Mouse (Mus musculus) C2C12 (cell line): ENCODE data around the gene Srp9. TPM values are rescaled to one million over a fixed set of nuclear protein-coding genes. Genes with fewer than 3 reads are reported as not detected.

ENCODE experiments used
- H3K27me3 ChIP-seq: one replicate; pipeline ENCODE4 v1.6.1; 2011; ENCODE audit not compliant: control insufficient read depth, insufficient read depth, insufficient read length
- H3K36me3 ChIP-seq: one replicate; pipeline ENCODE4 v1.6.1; 2011; ENCODE audit not compliant: control insufficient read depth, insufficient read depth
- H3K4me3 ChIP-seq: one replicate; pipeline ENCODE4 v1.5.1; 2011; ENCODE audit warnings: mild to moderate bottlenecking, control low read depth; ENCODE audit not compliant: poor library complexity, insufficient read depth, severe bottlenecking
- H3K79me2 ChIP-seq: one replicate; pipeline ENCODE4 v1.6.1; 2011; ENCODE audit not compliant: control insufficient read depth, insufficient read depth
- H3K79me3 ChIP-seq: one replicate; pipeline ENCODE4 v1.6.1; 2011; ENCODE audit warnings: low read depth, control low read depth
- H3ac ChIP-seq: one replicate; pipeline ENCODE3; 2011; ENCODE audit warnings: low read depth; ENCODE audit not compliant: control insufficient read depth, insufficient read length
- CEBPB ChIP-seq: IDR thresholded peaks from one replicate; pipeline ENCODE4 v1.6.1; 2011; ENCODE audit warnings: low read depth, mild to moderate bottlenecking, control low read depth, moderate library complexity
- CTCF ChIP-seq: IDR thresholded peaks from one replicate; pipeline ENCODE4 v1.5.1; 2011; ENCODE audit not compliant: control insufficient read depth, insufficient read depth, insufficient read length
- FOSL1 ChIP-seq: IDR thresholded peaks from one replicate; pipeline ENCODE4 v1.8.0; 2011; ENCODE audit warnings: mild to moderate bottlenecking, low read length; ENCODE audit not compliant: poor library complexity, insufficient read depth, severe bottlenecking
- MAX ChIP-seq: IDR thresholded peaks from one replicate; pipeline ENCODE4 v1.6.1; 2011; ENCODE audit warnings: mild to moderate bottlenecking, control low read depth
- MYOD1 ChIP-seq: IDR thresholded peaks from one replicate; pipeline ENCODE4 v1.6.1; 2011; ENCODE audit warnings: low read depth; ENCODE audit not compliant: control insufficient read depth, insufficient read length
- MYOG ChIP-seq: IDR thresholded peaks from one replicate; pipeline ENCODE4 v1.6.1; 2011; ENCODE audit not compliant: control insufficient read depth, insufficient read length; ENCODE audit errors: extremely low read depth
- USF1 ChIP-seq: IDR thresholded peaks from one replicate; pipeline ENCODE4 v1.6.1; 2011; ENCODE audit warnings: low read depth, mild to moderate bottlenecking, control low read depth, moderate library complexity
- long read RNA-seq, 2 experiments: library from polyadenylated mRNA; unstranded; transcript quantifications; one replicate each; pipeline ENCODE4 v2.0.0; 2019 to 2020
- polyA plus RNA-seq: library from polyadenylated mRNA; unstranded; fragments of >200 nt; fragmentation: generic; extraction: Trizol; gene quantifications from one replicate; pipeline ENCODE4 v1.2.1, GENCODE M21; 2012; ENCODE audit warnings: missing spikeins

The Srp9 gene
- 77.3 TPM for polyA plus RNA-seq
- long read RNA-seq, experiment 1, transcript Srp9-201 (3 exons, 1,367 nt) = major isoform, 159 of 169 reads
- long read RNA-seq, experiment 1, partial matches to known transcripts = 0 of 169 reads
- long read RNA-seq, experiment 1, other reads (novel, unspliced or antisense) = 4 of 169 reads
- long read RNA-seq, experiment 2, transcript Srp9-201 (3 exons, 1,367 nt) = major isoform, 142 of 150 reads
- long read RNA-seq, experiment 2, partial matches to known transcripts = 1 of 150 reads
- long read RNA-seq, experiment 2, other reads (novel, unspliced or antisense) = 4 of 150 reads

GRCm38 (mm10) chr1:182124506-182124905, at the start of gene Srp9:
TSS of gene Srp9 (plus strand) at chr1:182124737.
- Histone ChIP-seq H3ac (peak within 1 kb of the TSS; percentile 80), H3K36me3 (peaks cover 21% of the 10 kb centered on the region), H3K27me3 (no peaks in the 10 kb centered on the region), H3K79me3 (peaks cover 44% of the 10 kb centered on the region), H3K79me2 (peaks cover 48% of the 10 kb centered on the region), H3K4me3 (peak within 1 kb of the TSS; percentile 82)
- TF ChIP-seq FOSL1 (no peak), CTCF (peak; percentile 93), USF1 (no peak), MYOD1 (no peak), MAX (peak; percentile 22), CEBPB (no peak)

- TF ChIP-seq FOSL1 = no peak
- TF ChIP-seq MAX = no peak
- TF ChIP-seq CTCF = no peak
- no peak for TF ChIP-seq MYOD1
- TF ChIP-seq USF1 = no peak
- TF ChIP-seq MYOG = no peak
- no peak for TF ChIP-seq CEBPB
- Histone ChIP-seq H3K27me3 (no peaks in the 10 kb centered on the region), H3K36me3 (no peaks in the 10 kb centered on the region), H3K79me3 (no peaks in the 10 kb centered on the region), H3ac (no peak overlapping the region), H3K79me2 (no peaks in the 10 kb centered on the region), H3K4me3 (no peak overlapping the region)
Measured at GRCm38 (mm10) chr1:182081744-182082419, 42.7 kb upstream of the Srp9 start.

DNA sequence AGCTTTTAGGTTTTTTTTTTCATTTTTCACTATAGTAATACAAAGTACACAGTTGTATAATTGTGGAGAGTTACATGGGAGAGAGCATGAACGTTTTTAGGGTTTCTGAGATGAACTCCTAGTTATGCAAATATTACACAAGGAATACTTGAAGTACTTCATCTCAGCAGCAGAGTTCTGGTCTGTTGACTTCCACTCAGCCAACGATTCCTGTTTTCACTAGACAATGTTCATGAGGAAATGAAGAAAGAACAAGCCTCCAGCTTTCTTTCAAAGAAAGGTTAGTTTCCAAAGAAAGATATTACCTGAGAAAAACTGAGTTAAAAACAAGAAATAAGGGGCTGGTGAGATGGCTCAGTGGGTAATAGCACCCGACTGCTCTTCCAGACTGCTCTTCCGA, 41.1 kb upstream of the Srp9 start:
- Histone ChIP-seq H3K79me2 (no peaks in the 10 kb centered on the region), H3K36me3 (no peaks in the 10 kb centered on the region), H3K4me3 (no peak overlapping the region), H3K27me3 (no peaks in the 10 kb centered on the region), H3ac (no peak overlapping the region), H3K79me3 (no peaks in the 10 kb centered on the region)
- TF ChIP-seq USF1 (no peak), MYOD1 (no peak), CTCF (no peak), MYOG (no peak), CEBPB (no peak), FOSL1 (no peak), MAX (no peak)

- no peak for TF ChIP-seq CTCF
- no peak for TF ChIP-seq CEBPB
- no peak for TF ChIP-seq FOSL1
- no peak for TF ChIP-seq MYOG
- no peak for TF ChIP-seq MYOD1
- no peak for TF ChIP-seq USF1
- TF ChIP-seq MAX = no peak
- Histone ChIP-seq H3ac (no peak overlapping the region), H3K4me3 (no peak overlapping the region), H3K79me3 (no peaks in the 10 kb centered on the region), H3K27me3 (no peaks in the 10 kb centered on the region), H3K36me3 (no peaks in the 10 kb centered on the region), H3K79me2 (no peaks in the 10 kb centered on the region)
Measured at GRCm38 (mm10) chr1:182086759-182087158, 37.8 kb upstream of the Srp9 start.

DNA sequence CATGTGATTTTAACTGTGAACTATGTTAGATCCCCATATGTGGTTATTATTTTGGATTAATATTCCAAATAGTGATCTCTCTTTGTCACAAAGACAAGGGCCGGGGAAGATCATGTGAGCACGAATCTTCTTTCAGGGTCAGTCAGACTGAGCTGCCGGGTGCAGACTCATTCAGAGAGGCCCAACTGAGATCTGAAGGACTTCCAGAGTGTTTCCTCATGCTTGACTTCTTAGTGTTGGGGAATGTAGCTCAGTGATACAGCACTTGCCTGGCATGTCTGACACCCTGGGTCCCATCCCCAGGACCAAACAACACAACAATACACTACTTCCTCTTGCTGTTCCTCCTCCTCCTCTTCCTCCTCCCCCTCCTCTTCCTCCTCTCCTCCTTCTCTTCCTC, 37.2 kb upstream of the Srp9 start:
- Histone ChIP-seq H3K36me3 (no peaks in the 10 kb centered on the region), H3K79me3 (no peaks in the 10 kb centered on the region), H3ac (no peak overlapping the region), H3K27me3 (no peaks in the 10 kb centered on the region), H3K4me3 (no peak overlapping the region), H3K79me2 (no peaks in the 10 kb centered on the region)
- TF ChIP-seq FOSL1 (no peak), USF1 (no peak), MYOG (no peak), CTCF (no peak), MYOD1 (no peak), MAX (no peak), CEBPB (no peak)
